Mouse (Mus musculus) neural tube, embryonic 15.5 days (tissue): ENCODE measurements around the gene Igsf9b. TPM values are rescaled to one million over a fixed set of nuclear protein-coding genes. Genes with fewer than 3 reads are reported as not detected.

Source experiments
- ATAC-seq: fragments of 200-750 bp; cut with Nextera tagmentation; 2 replicates; pipeline ENCODE4 v1.8.0; 2017; ENCODE audit warnings: mild to moderate bottlenecking, moderate TSS enrichment, moderate library complexity; ENCODE audit not compliant: low FRiP score
- H3K27ac ChIP-seq: fragments of 300-500 bp; sonication (generic); replicated peaks from 2 replicates; pipeline ENCODE4 v1.5.1; 2015; ENCODE audit warnings: mild to moderate bottlenecking, inconsistent platforms
- H3K27me3 ChIP-seq: fragments of 300-500 bp; sonication (generic); replicated peaks from 2 replicates; pipeline ENCODE4 v1.6.1; 2015; ENCODE audit warnings: inconsistent platforms
- H3K36me3 ChIP-seq: fragments of 300-500 bp; sonication (generic); 2 replicates; pipeline ENCODE4 v1.6.1; 2015; ENCODE audit warnings: inconsistent platforms
- H3K4me1 ChIP-seq: fragments of 300-500 bp; sonication (generic); 2 replicates; pipeline ENCODE4 v1.6.1; 2015; ENCODE audit warnings: inconsistent platforms
- H3K4me2 ChIP-seq: fragments of 300-500 bp; sonication (generic); 2 replicates; pipeline ENCODE4 v1.6.1; 2015; ENCODE audit warnings: inconsistent platforms, mild to moderate bottlenecking, moderate library complexity
- H3K4me3 ChIP-seq: fragments of 300-500 bp; sonication (generic); replicated peaks from 2 replicates; pipeline ENCODE4 v1.5.1; 2015; ENCODE audit warnings: mild to moderate bottlenecking, inconsistent platforms
- H3K9ac ChIP-seq: fragments of 300-500 bp; sonication (generic); replicated peaks from 2 replicates; pipeline ENCODE4 v1.6.1; 2015; ENCODE audit warnings: mild to moderate bottlenecking, inconsistent platforms
- H3K9me3 ChIP-seq: fragments of 300-500 bp; sonication (generic); replicated peaks from 2 replicates; pipeline ENCODE4 v1.6.1; 2016; ENCODE audit warnings: inconsistent platforms
- WGBS: fragments of 180-500 bp; shearing (Covaris S2); methylation state at CpG from one replicate; pipeline ENCODE4 v1.1.7; 2015; ENCODE audit warnings: mixed read lengths; 5-methylcytosine and 5-hydroxymethylcytosine counted together
- polyA plus RNA-seq: library from polyadenylated mRNA; unstranded; fragments of >200 nt; fragmentation: Nextera tagmentation; extraction: Ambion mirVana; gene quantifications from 2 replicates; pipeline ENCODE4 v1.2.1, GENCODE M21; 2015

Gene Igsf9b
- polyA plus RNA-seq: 19.0 and 23.2 TPM in 2 replicates

- Histone ChIP-seq H3K4me3 (peak within 1 kb of the TSS; percentile 86), H3K4me1 (peaks cover 51% of the 10 kb centered on the region), H3K27me3 (peaks cover 21% of the 10 kb centered on the region), H3K4me2 (peak within 1 kb of the TSS; percentile 92), H3K27ac (peak within 1 kb of the TSS; percentile 91), H3K9ac (peak within 1 kb of the TSS; percentile 75), H3K36me3 (no peaks in the 10 kb centered on the region), H3K9me3 (no peaks in the 10 kb centered on the region)
- peak; percentile 98 for ATAC-seq
- WGBS: under 1% methylated on average over 40 of the region's 40 CpGs
Observed at GRCm38 (mm10) chr9:27298411-27299285, at the start of gene Igsf9b. Gene Igsf9b, plus strand, starts transcription at chr9:27299204.

DNA sequence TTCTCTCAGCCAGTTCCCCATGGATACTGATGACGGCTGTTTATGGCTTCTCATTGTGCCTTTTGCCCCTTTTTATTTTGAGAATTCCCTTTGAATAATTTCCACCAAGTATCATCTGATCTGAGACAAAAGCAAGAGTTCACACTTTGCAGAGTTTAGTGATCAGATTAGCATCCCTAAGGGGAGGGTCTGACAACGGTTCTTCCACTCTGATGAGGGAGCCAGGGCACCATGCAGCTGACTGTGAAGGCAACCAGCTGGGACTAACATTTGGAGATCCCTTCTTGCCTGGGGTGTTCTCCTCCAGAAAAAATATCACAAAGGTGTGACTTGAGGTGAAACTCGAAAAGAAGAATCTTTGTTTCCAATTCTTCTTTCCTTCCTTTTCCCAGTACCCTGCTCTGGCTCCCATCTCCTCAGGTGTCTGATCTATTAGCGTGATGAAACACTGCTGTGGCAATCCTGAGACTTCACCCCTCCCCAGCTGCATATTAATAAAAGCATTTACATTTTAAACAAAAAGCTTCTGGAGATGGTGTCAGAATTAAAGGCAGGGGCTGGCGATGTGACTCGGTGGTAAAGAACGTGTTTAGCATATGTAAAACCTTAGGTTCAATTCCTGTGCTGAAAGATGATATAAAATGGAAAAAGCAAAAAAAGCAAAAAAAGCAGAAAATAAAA, 46.8 kb upstream of the Igsf9b start:
- Histone ChIP-seq H3K27me3 (no peaks in the 10 kb centered on the region), H3K9ac (no peak overlapping the region), H3K9me3 (no peaks in the 10 kb centered on the region), H3K4me1 (no peaks in the 10 kb centered on the region), H3K36me3 (no peaks in the 10 kb centered on the region), H3K27ac (no peak overlapping the region), H3K4me2 (no peak overlapping the region), H3K4me3 (no peak overlapping the region)
- WGBS: 67% methylated on average over 7 of the region's 7 CpGs
- no peak for ATAC-seq

DNA sequence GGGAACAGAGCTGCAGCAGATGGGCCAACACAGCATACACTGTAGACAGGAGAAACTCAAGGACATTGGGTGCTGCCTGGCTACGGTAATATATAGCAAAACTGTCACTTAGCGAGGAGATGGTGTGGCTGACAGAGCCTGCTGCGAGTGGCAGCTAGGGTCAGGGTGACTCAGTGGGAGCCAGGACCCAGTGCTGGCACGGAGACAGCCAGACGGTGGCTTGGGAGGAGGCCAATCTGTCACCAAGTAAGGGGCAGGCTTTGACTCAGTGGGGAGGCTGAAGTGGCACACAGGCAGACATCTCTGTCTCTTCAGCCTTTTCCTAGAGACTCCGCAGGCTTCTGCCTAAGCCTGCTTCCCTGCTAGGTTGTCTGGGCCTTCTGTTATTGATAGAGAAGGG, 42.5 kb upstream of the Igsf9b start:
- 67% methylated on average over 6 of the region's 6 CpGs for WGBS
- no peaks in the 10 kb centered on the region for H3K9me3 ChIP-seq
- peaks cover 3% of the 10 kb centered on the region; the same call in 1 of the 2 replicates for H3K4me1 ChIP-seq
- H3K27me3 ChIP-seq: no peaks in the 10 kb centered on the region
- no peak overlapping the region for H3K9ac ChIP-seq
- no peaks in the 10 kb centered on the region for H3K36me3 ChIP-seq
- no peak overlapping the region for H3K4me3 ChIP-seq
- no peak overlapping the region for H3K27ac ChIP-seq
- H3K4me2 ChIP-seq: no peak overlapping the region
- no peak for ATAC-seq

DNA sequence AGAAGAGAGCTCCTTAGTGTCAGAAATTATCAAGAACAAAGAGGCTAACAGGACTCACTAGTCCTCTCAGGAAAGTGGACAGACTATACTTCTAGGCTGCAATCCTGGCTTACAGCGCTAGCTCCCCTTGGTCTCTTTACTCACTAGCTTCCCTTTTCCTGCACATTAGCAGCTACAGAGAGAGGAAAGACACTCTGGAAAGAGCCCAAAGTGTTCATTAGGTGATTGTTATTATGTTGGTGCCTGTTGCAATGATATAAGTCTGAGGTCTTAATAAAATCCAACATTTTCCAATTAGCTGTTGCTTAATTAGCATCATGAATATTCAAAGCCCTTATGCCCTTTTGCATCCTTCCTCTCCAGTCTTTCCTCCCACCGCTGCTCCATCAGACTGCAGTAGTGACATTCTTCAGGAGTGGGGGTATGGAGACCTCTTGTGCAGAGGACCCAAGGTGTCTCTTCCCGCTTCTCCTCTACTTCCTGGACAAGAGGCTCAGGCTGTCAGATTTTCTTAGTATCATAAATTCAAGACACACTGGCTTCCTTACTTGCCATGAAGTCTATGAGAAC, 38.5 kb upstream of the Igsf9b start:
- H3K36me3 ChIP-seq: no peaks in the 10 kb centered on the region
- H3K27me3 ChIP-seq: no peaks in the 10 kb centered on the region
- no peak for ATAC-seq
- no peak overlapping the region for H3K27ac ChIP-seq
- H3K4me3 ChIP-seq: no peak overlapping the region
- no peak overlapping the region for H3K9ac ChIP-seq
- no peaks in the 10 kb centered on the region for H3K9me3 ChIP-seq
- WGBS: 54% methylated on average over 3 of the region's 3 CpGs
- no peak overlapping the region for H3K4me2 ChIP-seq
- peaks cover 4% of the 10 kb centered on the region; the same call in 1 of the 2 replicates for H3K4me1 ChIP-seq

DNA sequence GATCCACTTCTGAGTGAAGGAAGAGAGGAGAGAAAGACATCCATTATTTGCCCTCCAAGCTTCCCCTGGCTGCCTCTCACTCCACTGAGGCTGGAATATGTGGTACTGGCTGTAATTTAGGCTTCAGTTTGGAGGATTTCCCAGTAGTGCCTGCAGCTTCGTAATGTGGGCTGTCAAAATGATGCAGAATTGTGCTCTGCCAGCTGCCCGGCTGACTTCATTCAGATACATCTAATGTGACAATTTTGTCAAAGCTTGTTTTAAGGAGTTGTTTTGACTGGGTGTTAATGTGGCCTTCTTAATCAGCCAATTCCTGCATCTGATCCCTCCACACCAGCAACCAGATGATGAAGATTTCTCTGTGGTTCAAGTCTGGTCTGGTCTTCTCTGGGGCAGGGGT, 37.1 kb upstream of the Igsf9b start:
- Histone ChIP-seq H3K36me3 (no peaks in the 10 kb centered on the region), H3K4me1 (peaks cover 4% of the 10 kb centered on the region; the same call in 1 of the 2 replicates), H3K4me3 (no peak overlapping the region), H3K27ac (no peak overlapping the region), H3K9ac (no peak overlapping the region), H3K27me3 (no peaks in the 10 kb centered on the region), H3K9me3 (no peaks in the 10 kb centered on the region), H3K4me2 (no peak overlapping the region)
- 46% methylated on average over 2 of the region's 2 CpGs for WGBS
- ATAC-seq: no peak

GRCm38 (mm10) chr9:27265009-27265408, 34.0 kb upstream of the Igsf9b start:
- H3K4me2 ChIP-seq: no peak overlapping the region
- H3K36me3 ChIP-seq: no peaks in the 10 kb centered on the region
- no peak overlapping the region for H3K9ac ChIP-seq
- no peak overlapping the region for H3K4me3 ChIP-seq
- H3K9me3 ChIP-seq: no peaks in the 10 kb centered on the region
- ATAC-seq: no peak
- H3K27ac ChIP-seq: no peak overlapping the region
- peaks cover 4% of the 10 kb centered on the region; the same call in 1 of the 2 replicates for H3K4me1 ChIP-seq
- WGBS: 65% methylated on average over 3 of the region's 3 CpGs
- no peaks in the 10 kb centered on the region for H3K27me3 ChIP-seq

GRCm38 (mm10) chr9:27267878-27268277, 31.1 kb upstream of the Igsf9b start:
- WGBS: 85% methylated on average over 5 of the region's 5 CpGs
- H3K27me3 ChIP-seq: no peaks in the 10 kb centered on the region
- H3K9ac ChIP-seq: no peak overlapping the region
- H3K36me3 ChIP-seq: no peaks in the 10 kb centered on the region
- no peaks in the 10 kb centered on the region for H3K9me3 ChIP-seq
- H3K27ac ChIP-seq: no peak overlapping the region
- no peaks in the 10 kb centered on the region for H3K4me1 ChIP-seq
- no peak overlapping the region for H3K4me2 ChIP-seq
- H3K4me3 ChIP-seq: no peak overlapping the region
- no peak for ATAC-seq

DNA sequence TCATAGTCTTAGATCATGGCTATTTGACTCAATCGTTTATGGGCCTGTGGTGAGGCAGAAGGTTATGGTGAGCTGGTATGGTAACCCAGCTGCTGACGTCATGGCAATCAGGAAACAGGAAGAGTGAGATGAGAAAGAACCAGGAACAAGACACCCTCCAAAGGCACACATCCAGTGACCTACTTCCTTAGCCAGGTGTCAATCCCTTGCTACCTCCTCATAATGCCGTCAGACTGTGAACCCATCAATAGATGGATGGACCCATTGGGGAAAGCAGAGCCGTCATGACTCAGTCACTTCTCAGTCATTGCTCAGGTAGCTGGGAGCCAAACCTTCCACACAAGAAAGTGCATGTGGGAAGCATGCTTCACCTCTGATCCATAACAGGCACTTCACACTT, 30.5 kb upstream of the Igsf9b start:
- Histone ChIP-seq H3K36me3 (no peaks in the 10 kb centered on the region), H3K4me1 (no peaks in the 10 kb centered on the region), H3K9ac (no peak overlapping the region), H3K27me3 (no peaks in the 10 kb centered on the region), H3K4me3 (no peak overlapping the region), H3K27ac (no peak overlapping the region), H3K9me3 (no peaks in the 10 kb centered on the region), H3K4me2 (no peak overlapping the region)
- no peak for ATAC-seq
- WGBS: 86% methylated on average over 4 of the region's 4 CpGs

- 52% methylated on average over 4 of the region's 4 CpGs for WGBS
- Histone ChIP-seq H3K36me3 (no peaks in the 10 kb centered on the region), H3K27ac (no peak overlapping the region)
Observed at GRCm38 (mm10) chr9:27269322-27269721, 29.7 kb upstream of the Igsf9b start.

GRCm38 (mm10) chr9:27269904-27270303, 29.1 kb upstream of the Igsf9b start:
- Histone ChIP-seq H3K4me1 (no peaks in the 10 kb centered on the region), H3K36me3 (no peaks in the 10 kb centered on the region), H3K4me3 (no peak overlapping the region), H3K27me3 (no peaks in the 10 kb centered on the region), H3K27ac (no peak overlapping the region), H3K4me2 (no peak overlapping the region), H3K9ac (no peak overlapping the region), H3K9me3 (no peaks in the 10 kb centered on the region)
- no peak for ATAC-seq
- WGBS: 91% methylated on average over 2 of the region's 2 CpGs

More at GRCm38 (mm10) chr9:27269322-27269721, 29.7 kb upstream of the Igsf9b start:
- Histone ChIP-seq H3K27me3 (no peaks in the 10 kb centered on the region), H3K4me3 (no peak overlapping the region), H3K4me2 (no peak overlapping the region), H3K9me3 (no peaks in the 10 kb centered on the region), H3K9ac (no peak overlapping the region), H3K4me1 (no peaks in the 10 kb centered on the region)
- ATAC-seq: no peak

- 97% methylated on average over 2 of the region's 2 CpGs for WGBS
- no peak for ATAC-seq
Observed at GRCm38 (mm10) chr9:27271899-27272298, 27.1 kb upstream of the Igsf9b start.

More at GRCm38 (mm10) chr9:27271899-27272298, 27.1 kb upstream of the Igsf9b start:
- H3K4me1 ChIP-seq: no peaks in the 10 kb centered on the region; the same call in 1 of the 2 replicates
- H3K4me3 ChIP-seq: no peak overlapping the region
- H3K9ac ChIP-seq: no peak overlapping the region
- no peak overlapping the region for H3K4me2 ChIP-seq
- no peaks in the 10 kb centered on the region for H3K36me3 ChIP-seq
- H3K9me3 ChIP-seq: no peaks in the 10 kb centered on the region
- no peak overlapping the region for H3K27ac ChIP-seq
- H3K27me3 ChIP-seq: no peaks in the 10 kb centered on the region
